Mouse (Mus musculus) hindlimb bud, embryonic 11.5 days (tissue): ENCODE measurements around the gene Slc25a35.
"Not testable (repeated sequence)": the region's sequence is repeated elsewhere in the genome, so short reads cannot be mapped to it uniquely, and the experiment has no call there.

ENCODE experiments used
- DNase-seq: peaks from one replicate; pipeline ENCODE4 v3.0.0-alpha.2; 2012; ENCODE audit warnings: low read depth, low spot score; ENCODE audit errors: extremely low spot score

Gene Slc25a35

DNA sequence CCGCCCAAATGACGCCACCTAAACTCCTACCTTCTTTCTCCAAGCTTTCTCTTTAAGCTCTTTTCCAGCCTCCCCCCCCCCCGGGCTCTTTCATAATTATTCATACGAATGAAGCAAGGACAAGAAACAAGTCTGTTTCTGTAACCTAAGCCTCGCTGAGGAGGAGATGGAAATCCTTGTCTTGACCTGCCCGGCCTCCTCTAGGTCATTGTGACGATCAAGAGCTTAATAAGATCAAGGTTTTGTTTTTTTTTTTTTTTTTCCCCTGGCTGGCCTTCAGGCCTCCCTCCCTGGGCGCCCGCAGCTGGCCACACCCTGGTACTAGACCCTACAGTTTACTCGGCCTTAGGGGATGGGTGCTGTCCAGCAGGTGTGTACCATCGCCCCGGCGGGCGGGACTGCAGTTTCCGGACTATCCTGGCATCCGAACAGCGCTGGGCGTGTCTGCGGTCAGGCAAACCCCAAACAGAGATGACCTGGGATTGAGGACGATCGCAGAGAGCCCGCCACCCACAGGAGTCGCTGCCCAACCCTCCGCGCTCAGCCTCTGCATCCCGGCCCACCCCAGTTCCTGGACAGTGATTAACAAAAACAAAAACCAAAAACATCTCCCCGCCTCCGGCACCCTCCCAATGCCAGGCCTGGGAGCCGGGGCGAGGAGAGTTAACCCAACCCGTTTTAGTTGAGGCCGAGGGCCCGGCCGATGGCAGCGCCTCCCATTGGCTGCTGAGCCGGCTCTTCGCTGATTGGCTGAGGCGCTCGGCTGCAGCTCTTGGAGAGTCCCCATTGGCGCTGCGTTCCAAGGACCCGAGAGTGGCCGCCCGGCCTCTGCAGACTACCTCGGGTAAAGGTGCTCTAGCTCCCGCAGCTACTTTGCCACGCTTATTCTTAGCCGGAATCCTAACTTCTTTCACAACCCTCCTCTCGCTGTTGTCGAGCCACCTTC is at the start of gene Slc25a35:
TSS of gene Slc25a35 (plus strand) at position 795 of the 946 bp plus-strand sequence.
- DNase-seq: peak; percentile 52

DNA sequence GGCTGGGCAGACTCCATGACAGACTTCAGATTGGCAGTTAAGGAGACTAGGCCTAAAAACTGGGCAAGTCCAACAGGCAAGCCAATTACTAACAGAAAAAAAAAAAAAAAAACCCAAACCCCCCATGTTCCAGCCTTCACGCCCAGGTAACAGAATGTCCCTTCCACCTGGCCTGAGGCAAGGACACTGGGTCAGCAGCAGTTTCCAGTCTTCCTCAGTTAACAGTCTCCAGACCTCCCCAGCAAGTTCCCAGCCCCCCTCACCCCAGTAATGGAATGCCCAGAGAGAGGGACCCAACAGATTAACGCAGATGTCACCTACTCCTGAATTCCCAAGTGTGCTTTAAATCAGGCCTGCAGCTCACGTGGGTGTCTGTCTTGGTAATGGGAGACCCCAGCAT is 44.7 kb upstream of the Slc25a35 start:
- no peak for DNase-seq

DNA sequence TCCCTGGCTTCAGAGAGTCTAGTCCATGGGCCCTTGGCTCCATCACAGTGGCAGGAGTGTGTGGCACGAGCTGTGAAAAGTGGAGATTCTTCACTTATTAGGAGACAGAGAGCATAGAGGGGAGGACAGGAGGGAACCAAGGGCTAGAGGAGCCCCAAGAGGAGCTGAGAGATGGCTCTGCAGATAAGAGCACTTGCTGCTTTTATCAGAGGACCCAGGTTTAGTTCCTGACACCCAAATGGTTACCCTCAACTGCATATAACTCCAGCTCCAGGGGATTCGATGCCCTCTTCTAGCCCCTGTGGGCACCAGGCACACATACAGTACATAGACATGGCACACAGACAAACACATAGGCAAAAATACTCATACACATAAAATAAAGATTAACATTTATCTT is 43.2 kb upstream of the Slc25a35 start:
- no peak for DNase-seq

DNA sequence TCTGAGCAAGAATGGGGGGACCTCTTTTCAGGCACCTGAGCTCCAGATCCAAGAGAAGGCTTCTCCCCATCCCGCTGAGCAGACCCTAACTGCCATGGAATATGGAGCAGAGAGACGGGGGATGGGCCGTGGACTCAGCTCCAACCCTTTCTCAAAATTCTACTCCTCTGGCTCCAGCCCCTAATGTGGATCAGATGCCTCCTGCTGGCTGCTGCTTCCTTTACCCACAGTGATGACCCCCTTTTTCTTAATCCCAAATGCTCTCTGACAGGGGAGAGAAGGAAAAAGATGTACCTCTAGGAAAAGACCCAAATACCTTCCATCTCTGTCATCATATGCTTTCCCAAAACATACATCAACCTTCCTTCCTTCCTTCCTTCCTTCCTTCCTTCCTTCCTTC is 41.0 kb upstream of the Slc25a35 start, which contains the start of gene Odf4:
TSS of gene Odf4 (minus strand) at position 101 of the 400 bp plus-strand sequence.
- DNase-seq: no peak

DNA sequence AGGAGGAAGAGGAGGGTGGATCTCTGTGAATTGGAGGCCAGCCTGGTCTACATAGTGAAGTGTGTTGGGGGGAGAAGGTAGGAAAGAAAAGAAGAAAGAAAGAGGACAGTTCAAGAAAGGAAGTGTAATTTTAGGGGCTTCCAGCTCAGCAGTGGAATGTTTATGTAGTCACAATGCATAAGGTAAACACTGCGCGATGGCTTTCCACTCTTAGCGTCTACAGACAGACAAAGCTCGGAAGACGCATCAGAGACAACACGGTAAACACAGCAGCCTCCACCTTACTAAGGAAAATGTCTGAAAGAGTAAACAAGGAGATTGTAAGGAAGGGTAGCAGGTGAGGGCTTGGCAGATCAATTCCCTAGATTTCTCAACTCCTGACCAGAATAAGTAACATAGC is 38.0 kb upstream of the Slc25a35 start:
- no peak for DNase-seq

DNA sequence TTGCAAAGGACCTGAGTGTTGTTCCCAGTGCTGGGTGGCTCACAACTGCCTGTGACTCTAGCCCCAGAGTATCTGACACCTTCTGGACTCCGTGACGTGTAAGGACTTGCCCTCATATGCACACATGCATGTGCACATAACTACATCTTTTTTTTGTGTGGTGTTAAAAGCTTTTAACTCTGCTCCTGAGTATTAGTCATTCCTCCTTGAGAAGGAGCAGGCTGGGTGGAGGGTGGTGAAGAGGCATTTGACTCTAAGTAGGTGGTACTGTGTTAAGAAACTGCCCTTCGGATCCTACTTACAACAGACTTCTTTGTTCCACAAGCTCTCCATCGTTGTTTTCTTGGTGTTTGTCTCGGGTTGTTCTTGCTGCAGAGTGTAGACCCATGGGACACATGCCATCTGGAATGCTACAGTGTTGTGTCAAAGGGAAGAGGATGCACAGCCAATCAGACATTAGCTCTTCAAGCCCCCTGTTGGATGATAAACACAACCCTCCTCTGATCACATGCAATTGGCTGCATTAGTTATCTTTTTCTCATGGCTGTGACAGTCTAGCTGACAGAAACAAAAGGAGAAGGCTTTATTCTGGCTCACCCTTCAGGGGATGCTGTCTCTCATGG is 33.9 kb upstream of the Slc25a35 start:
- DNase-seq: no peak

DNA sequence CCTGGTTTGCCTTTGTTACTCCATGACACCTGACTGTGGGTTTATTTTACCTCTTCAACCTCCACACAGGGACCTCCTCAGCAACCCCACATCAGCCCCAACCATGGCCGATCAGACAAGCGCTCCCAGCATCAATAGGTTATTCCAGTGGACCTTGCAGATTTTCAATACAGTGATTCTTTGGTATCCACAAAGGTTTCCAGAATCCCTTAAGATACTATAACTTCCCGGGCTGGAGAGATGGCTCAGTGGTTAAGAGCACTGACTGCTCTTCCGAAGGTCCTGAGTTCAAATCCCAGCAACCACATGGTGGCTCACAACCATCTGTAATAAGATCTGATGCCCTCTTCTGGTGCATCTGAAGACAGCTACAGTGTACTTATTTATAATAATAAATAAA is 31.0 kb upstream of the Slc25a35 start:
- not testable (repeated sequence) for DNase-seq

DNA sequence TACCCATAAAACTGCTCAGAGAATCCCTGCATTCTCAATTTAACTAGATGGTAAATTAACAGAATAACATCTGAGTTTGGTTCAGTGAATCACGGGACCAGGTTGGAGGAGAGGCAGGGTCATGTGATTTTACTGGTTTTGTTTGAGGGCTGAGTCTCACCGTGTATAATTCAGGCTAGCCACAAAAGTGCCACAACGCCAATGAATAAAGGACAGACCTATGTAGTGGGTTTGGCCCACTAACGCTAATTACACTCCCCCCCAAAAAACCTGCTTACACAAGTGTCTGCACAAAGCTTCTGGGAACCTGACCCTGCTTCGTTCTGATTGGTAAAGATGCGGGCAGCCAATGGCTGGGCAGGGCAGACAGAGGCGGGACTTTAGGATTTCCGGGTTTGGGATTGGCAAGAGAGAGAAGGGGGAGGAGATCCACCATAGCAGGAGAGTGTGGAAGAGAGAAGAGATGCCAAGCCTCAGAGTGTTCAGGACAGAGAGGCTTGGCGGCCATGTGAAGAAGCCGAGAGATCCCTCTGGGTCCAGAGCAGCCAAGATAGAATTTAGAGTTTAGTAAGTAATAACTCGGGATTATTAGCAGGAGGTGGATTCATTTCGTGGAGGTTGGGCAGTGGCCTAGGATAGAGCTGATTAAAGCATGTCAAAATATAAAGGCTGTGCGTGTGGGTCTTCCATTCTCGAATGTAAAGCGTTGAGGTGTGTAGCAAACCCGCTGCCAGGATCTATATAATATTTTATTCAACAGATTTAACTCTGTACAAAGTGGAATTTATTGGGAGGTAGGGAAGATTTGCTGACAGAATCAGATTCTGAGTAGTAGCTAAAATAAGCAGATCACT is 28.3 kb upstream of the Slc25a35 start:
- peak; percentile 69 for DNase-seq

DNA sequence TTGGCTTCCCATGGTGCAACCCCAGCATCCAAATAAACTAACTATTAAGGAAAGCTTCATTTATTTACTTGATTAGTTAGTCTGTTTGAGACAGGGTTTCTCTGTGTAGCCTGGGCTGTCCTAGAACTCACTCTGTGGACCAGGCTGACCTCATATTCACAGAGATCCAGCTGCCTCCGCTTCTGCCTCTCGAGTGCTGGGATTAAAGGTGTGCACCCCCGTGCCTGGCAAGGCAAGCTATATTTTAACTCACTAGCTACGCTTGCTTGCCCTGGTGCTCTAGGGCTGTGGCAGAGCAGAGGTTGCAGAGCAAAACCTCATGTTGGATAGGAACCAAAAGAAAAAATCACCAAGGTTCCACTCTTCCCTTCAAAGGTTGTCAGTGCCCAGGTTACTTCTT is 27.4 kb upstream of the Slc25a35 start:
- no peak for DNase-seq

DNA sequence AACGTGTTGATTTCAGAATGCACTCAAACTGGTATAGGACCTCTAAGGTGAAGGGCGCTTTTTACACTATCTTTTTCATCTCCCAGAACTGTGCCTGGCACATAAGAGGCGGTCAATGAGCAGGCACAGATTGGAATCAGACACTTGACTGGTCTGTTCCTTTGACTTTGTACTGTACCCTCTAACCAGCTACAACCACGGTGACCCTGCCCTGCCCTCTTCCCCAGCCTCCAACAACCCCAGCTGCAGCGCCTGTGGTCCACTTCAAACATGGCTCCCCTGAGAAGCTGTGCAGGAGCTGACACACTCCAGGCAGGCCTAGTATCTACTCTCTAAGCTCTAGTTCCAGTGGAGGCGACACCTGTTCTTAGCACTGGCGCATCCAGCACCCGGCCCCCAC is 25.2 kb upstream of the Slc25a35 start:
- DNase-seq: no peak

DNA sequence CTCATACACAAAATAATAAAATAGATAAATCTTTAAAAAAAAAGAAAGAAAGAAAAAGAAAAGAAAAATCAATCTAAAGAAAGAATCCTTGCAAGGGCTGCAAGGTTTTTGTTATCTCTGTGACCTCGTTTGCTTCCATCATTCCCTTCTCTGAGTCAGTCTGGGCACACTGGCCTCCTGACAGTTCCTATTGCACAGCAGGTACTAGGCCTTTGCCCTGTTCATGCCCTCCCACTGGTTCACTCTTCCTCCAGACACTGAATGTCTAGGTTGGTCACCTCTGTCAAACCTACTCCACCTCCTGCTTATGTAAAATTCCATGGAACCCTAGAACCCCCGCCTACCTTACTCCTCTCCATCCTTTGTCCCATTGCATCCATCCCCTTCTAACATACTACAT is 22.7 kb upstream of the Slc25a35 start:
- no peak for DNase-seq

DNA sequence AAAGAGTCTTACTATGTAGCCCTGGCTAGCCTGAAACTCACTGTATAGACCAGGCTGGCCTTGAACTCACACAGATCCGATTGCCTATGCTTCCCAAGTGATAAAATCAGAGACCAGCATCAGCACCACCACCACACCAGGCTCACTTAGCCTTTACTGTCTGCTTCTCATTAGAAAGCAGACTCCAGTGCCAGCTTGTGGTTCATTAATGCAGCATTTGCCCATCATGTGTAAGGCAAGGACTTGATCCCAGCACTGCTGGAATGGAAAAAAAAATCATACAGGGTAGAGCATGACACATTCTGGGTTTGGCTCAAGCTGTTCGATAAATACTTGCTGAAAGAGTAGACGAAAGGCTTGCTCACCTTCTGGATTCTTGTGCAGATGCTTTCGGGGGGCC is 21.9 kb upstream of the Slc25a35 start:
- DNase-seq: no peak

DNA sequence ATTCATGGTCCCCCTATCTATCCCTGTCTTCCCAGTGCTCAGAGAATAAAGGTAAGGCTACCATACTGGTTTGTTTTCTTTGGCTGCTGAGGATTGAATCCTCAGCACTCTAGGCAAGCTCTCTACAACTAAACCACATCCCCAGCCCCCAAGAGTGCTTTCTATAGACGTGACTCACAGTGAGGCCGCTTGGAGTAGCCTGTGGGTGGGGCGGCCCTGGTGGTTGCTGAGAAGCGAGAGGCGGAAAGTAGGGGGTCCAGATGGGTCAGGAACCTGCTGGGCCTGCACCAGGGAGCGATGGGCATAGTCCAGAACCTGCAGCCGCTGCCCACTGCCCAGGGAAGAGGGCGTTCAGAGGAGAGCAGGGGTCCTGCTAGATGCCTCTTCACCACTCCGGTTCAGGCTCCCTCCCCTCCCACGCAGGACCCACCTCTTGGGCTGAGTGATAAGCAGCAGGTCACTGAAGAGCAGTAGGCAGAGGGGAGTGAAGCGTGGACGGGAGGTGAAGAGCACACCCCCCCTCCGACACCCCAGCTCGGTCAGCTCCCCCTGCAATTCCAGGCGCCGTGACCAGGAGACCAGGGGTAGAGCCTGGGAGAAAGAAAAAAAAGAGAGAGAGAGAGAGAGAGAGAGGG is 21.0 kb upstream of the Slc25a35 start:
- no peak for DNase-seq

DNA sequence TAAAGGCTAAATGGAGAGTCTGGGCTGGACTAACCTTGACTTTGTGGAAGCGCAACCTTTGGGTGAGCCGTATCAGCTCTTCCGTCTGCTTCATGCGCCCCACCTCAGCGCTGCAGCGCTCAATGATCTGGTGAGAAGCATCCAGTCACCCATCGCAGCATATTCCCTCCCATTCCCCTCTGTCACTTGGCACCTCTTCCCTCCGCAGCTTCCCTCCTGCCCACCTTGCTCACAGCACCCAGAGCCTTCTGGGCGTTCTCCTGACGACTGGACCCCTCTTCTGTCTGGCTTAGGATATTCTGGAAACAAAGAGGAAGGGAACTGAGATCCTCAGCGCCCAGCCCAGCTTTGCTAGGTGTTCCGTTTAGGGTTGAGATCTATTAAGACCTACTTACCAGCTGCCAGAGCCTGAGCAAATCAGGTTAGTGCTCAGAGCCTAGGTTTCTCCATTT is 20.4 kb upstream of the Slc25a35 start:
- DNase-seq: no peak

DNA sequence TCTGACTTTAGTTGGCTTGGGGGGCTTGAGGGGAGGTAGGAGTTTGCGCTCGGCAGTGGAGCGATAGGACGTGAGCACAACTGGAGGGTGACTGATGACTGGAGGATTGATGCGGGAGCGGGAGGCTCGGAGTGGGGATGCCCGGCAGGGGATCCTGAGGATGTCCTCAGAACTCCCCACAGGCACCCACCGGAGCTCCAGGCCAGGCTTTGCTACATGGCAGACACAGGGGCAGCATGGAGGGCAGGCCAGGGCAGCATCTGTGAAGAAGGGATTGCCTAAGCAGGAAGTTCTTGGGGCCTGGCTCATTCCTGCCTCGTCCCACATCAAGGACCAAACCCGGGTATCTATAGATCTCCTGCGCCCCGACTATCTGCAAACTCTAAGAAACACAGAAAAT is 14.0 kb upstream of the Slc25a35 start:
- no peak for DNase-seq

DNA sequence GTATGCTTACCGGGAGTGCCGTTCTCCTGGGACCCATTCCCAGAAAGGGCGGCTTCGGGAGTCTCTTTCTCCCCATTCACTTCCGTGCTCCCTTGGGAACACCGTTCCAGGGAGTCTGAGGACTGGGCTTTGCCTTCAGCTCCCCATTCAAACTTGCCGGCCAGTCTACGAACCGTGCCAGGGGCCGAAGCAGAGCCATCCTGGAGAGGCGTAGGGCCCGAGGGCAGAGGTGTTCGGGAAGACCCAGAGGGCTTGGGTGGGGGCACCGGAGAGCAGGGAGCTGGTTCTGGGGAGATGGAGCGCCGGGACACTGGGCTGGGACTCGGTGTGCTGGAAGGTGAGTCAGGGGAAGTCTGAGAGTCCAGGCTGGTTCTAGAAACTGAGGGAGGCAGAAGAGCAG is 13.5 kb upstream of the Slc25a35 start:
- DNase-seq: no peak

DNA sequence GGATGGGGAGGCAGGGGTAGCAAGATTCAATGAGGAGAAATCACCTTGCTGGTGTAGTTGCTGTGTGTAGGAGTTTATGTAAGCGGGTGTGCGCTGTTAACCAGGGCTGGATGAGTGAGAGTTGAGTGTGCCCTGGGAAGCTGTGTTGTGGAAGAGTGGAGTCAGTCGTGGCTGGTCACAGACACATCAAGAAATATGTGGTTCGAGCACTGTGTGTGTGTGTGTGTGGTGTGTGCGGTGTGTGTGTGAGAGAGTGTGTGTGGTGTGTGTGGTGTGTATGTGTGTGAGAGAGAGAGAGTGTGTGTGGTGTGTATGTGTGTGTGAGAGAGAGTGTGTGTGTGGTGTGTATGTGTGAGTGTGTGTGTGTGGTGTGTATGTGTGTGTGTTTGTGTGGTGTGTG is 12.5 kb upstream of the Slc25a35 start:
- DNase-seq: no peak

DNA sequence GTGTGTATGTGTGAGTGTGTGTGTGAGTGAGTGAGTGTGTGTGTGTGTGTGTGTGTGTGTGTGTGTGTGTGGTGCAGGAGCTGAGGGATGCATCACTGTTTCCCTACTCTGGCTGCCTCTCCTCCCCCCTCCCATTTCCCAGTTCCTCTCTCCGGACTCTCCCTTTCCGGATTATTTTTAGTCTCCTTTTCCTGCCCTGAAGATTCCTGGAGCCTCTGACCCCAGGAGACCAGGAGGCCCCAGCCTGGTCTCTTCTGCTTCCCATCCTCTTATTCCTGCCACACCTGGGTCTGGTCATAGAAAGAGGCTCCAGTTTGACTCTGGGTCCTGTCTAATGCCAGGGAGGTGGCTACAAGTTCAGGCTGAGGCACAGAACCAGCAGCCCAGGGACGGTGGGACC is 11.8 kb upstream of the Slc25a35 start:
- no peak for DNase-seq

DNA sequence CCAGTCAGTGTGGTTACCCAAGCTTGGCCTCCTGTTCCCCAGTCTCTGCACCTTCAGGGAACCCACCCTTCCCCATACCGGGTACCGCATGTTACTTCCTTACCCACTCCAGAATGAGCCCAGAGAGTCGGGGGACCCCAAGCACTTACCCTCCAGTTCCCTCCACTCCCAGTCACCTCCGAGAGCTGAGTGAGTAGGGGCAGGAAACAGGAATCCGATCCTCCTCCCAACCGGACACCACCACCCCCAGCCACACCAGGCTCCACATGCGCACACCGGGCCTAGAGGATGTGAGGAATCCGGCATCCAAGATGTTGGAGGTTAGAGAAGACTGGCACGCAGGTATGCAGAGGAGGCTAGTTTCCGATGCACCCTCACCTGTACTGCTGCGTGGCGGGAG is 11.2 kb upstream of the Slc25a35 start:
- no peak for DNase-seq

DNA sequence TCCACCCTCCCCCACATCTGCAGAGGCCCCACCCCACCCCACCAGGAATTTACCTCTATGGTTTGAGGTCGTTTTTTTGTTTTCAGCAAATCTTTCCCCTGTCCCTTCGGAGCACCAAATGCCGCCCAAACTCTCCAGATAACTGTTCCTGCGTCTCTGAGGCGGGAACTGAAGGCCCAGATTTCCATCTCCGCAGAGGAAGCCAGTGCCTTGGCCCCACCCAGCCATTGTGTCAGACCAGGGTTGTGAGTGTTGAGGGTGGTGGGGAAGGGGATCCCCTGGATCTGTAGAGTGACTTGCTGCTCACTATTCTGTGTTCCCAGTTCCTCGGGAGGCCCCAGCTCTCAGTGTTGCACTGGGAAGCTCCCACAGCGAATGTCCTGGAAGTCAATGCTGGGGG is 10.6 kb upstream of the Slc25a35 start, which contains the start of gene Arhgef15:
TSS of gene Arhgef15 (minus strand) at position 173 of the 400 bp plus-strand sequence.
- DNase-seq: no peak

DNA sequence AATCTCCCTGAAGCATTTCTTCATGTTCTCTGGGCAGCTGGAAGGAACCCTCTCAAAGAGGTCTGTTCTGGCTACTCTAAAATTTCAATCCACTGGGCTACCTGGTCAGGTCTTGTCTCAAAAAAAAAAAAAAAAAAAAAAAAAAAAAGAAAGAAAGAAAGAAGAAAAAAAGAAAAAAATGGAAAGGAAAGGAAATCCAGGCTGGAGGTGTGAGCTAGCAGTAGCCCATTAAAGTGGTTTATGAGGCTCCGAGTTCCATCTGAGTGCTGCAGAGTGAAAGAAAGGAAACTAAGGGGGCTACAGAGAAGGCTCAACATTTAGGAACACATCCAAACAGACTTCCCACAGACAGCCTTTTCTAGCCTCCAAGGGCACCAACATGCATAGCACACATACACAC is 10.0 kb upstream of the Slc25a35 start:
- no peak for DNase-seq
